Mouse (Mus musculus): Measurements from ENCODE around the gene Rab10. TPM values are rescaled to one million over a fixed set of nuclear protein-coding genes. Genes with fewer than 3 reads are reported as not detected.

Gene Rab10
- polyA plus RNA-seq, 1 experiment from 2014 or later, result 118 TPM

- WGBS, result 83% methylated on average over 6 of the region's 6 CpGs
- Histone ChIP-seq H3K9ac (ENCODE audit: low read length) (no peak overlapping the region), H3K36me3 (ENCODE audit: control insufficient read depth, insufficient read depth, low read length) (no peaks in the 10 kb centered on the region; the same call in 1 of the 2 replicates), H3K4me1 (ENCODE audit: control insufficient read depth, insufficient read depth, low read length) (no peaks in the 10 kb centered on the region), H3K9me3 (ENCODE audit: control insufficient read depth, low read length) (peaks cover 7% of the 10 kb centered on the region; the same call in 1 of the 2 replicates), H3K27ac (ENCODE audit: low read depth, low read length) (no peak overlapping the region), H3K4me2 (no peak overlapping the region), H3K27me3 (ENCODE audit: control insufficient read depth, insufficient read depth, low read length) (no peaks in the 10 kb centered on the region), H3K4me3 (ENCODE audit: low read depth, low read length) (no peak overlapping the region)
- ATAC-seq (ENCODE audit: low FRiP score), result no peak
- no peak for DNase-seq (ENCODE audit: low spot score, missing footprints)
These were observed 24.4 kb downstream of the Rab10 start for GRCm38 (mm10) chr12:3285377-3285776.

GRCm38 (mm10) chr12:3284463-3284862 is 25.3 kb downstream of the Rab10 start:
- no peak overlapping the region for H3K9ac ChIP-seq (ENCODE audit: low read length)
- ATAC-seq (ENCODE audit: low FRiP score), result no peak
- H3K4me3 ChIP-seq (ENCODE audit: low read depth, low read length), result no peak overlapping the region
- no peaks in the 10 kb centered on the region for H3K4me1 ChIP-seq (ENCODE audit: control insufficient read depth, insufficient read depth, low read length)
- no peaks in the 10 kb centered on the region; the same call in 1 of the 2 replicates for H3K36me3 ChIP-seq (ENCODE audit: control insufficient read depth, insufficient read depth, low read length)
- H3K27me3 ChIP-seq (ENCODE audit: control insufficient read depth, insufficient read depth, low read length), result no peaks in the 10 kb centered on the region
- 95% methylated on average over 2 of the region's 2 CpGs for WGBS
- no peak overlapping the region for H3K4me2 ChIP-seq
- DNase-seq (ENCODE audit: low spot score, missing footprints), result no peak
- H3K9me3 ChIP-seq (ENCODE audit: control insufficient read depth, low read length), result peaks cover 7% of the 10 kb centered on the region; the same call in 1 of the 2 replicates
- no peak overlapping the region for H3K27ac ChIP-seq (ENCODE audit: low read depth, low read length)

GRCm38 (mm10) chr12:3283829-3284440 is 25.8 kb downstream of the Rab10 start:
- Histone ChIP-seq H3K27me3 (ENCODE audit: control insufficient read depth, insufficient read depth, low read length) (no peaks in the 10 kb centered on the region), H3K9me3 (ENCODE audit: control insufficient read depth, low read length) (peaks cover 7% of the 10 kb centered on the region; the same call in 1 of the 2 replicates), H3K4me1 (ENCODE audit: control insufficient read depth, insufficient read depth, low read length) (no peaks in the 10 kb centered on the region), H3K36me3 (ENCODE audit: control insufficient read depth, insufficient read depth, low read length) (no peaks in the 10 kb centered on the region; the same call in 1 of the 2 replicates), H3K4me2 (no peak overlapping the region), H3K27ac (ENCODE audit: low read depth, low read length) (no peak overlapping the region), H3K9ac (ENCODE audit: low read length) (no peak overlapping the region), H3K4me3 (ENCODE audit: low read depth, low read length) (no peak overlapping the region)
- WGBS, result 92% methylated on average over 4 of the region's 4 CpGs
- DNase-seq (ENCODE audit: low spot score, missing footprints) (no peak), ATAC-seq (ENCODE audit: low FRiP score) (no peak)

GRCm38 (mm10) chr12:3282954-3283353 is 26.8 kb downstream of the Rab10 start:
- H3K27me3 ChIP-seq (ENCODE audit: control insufficient read depth, insufficient read depth, low read length), result no peaks in the 10 kb centered on the region
- no peak overlapping the region for H3K9ac ChIP-seq (ENCODE audit: low read length)
- H3K4me2 ChIP-seq, result no peak overlapping the region
- DNase-seq (ENCODE audit: low spot score, missing footprints), result no peak
- 78% methylated on average over 1 of the region's 1 CpGs for WGBS
- H3K9me3 ChIP-seq (ENCODE audit: control insufficient read depth, low read length), result peaks cover 6% of the 10 kb centered on the region; the same call in 1 of the 2 replicates
- H3K27ac ChIP-seq (ENCODE audit: low read depth, low read length), result no peak overlapping the region
- no peaks in the 10 kb centered on the region for H3K36me3 ChIP-seq (ENCODE audit: control insufficient read depth, insufficient read depth, low read length)
- no peaks in the 10 kb centered on the region for H3K4me1 ChIP-seq (ENCODE audit: control insufficient read depth, insufficient read depth, low read length)
- no peak overlapping the region for H3K4me3 ChIP-seq (ENCODE audit: low read depth, low read length)
- no peak for ATAC-seq (ENCODE audit: low FRiP score)

- Histone ChIP-seq H3K27ac (ENCODE audit: low read depth, low read length) (no peak overlapping the region), H3K9me3 (ENCODE audit: control insufficient read depth, low read length) (peaks cover 5% of the 10 kb centered on the region; the same call in 1 of the 2 replicates), H3K4me3 (ENCODE audit: low read depth, low read length) (no peak overlapping the region), H3K4me1 (ENCODE audit: control insufficient read depth, insufficient read depth, low read length) (no peaks in the 10 kb centered on the region), H3K27me3 (ENCODE audit: control insufficient read depth, insufficient read depth, low read length) (no peaks in the 10 kb centered on the region), H3K4me2 (no peak overlapping the region), H3K9ac (ENCODE audit: low read length) (no peak overlapping the region), H3K36me3 (ENCODE audit: control insufficient read depth, insufficient read depth, low read length) (no peaks in the 10 kb centered on the region)
- 93% methylated on average over 2 of the region's 2 CpGs for WGBS
- ATAC-seq (ENCODE audit: low FRiP score) (no peak), DNase-seq (ENCODE audit: low spot score, missing footprints) (no peak)
These were observed 27.2 kb downstream of the Rab10 start for GRCm38 (mm10) chr12:3282520-3282919.

GRCm38 (mm10) chr12:3278880-3279339 is 30.9 kb downstream of the Rab10 start:
- WGBS, result 89% methylated on average over 2 of the region's 2 CpGs
- no peak overlapping the region for H3K4me2 ChIP-seq
- no peak for ATAC-seq (ENCODE audit: low FRiP score)
- H3K27ac ChIP-seq (ENCODE audit: low read depth, low read length), result no peak overlapping the region
- no peaks in the 10 kb centered on the region for H3K4me1 ChIP-seq (ENCODE audit: control insufficient read depth, insufficient read depth, low read length)
- no peak for DNase-seq (ENCODE audit: low spot score, missing footprints)
- H3K36me3 ChIP-seq (ENCODE audit: control insufficient read depth, insufficient read depth, low read length), result no peaks in the 10 kb centered on the region
- no peak overlapping the region for H3K4me3 ChIP-seq (ENCODE audit: low read depth, low read length)
- no peaks in the 10 kb centered on the region for H3K27me3 ChIP-seq (ENCODE audit: control insufficient read depth, insufficient read depth, low read length)
- H3K9me3 ChIP-seq (ENCODE audit: control insufficient read depth, low read length), result peaks cover 2% of the 10 kb centered on the region; the same call in 1 of the 2 replicates
- no peak overlapping the region for H3K9ac ChIP-seq (ENCODE audit: low read length)

- DNase-seq (ENCODE audit: low spot score, missing footprints) (no peak), ATAC-seq (ENCODE audit: low FRiP score) (no peak)
- peaks cover 3% of the 10 kb centered on the region; the same call in 1 of the 2 replicates for H3K9me3 ChIP-seq (ENCODE audit: control insufficient read depth, low read length)
- H3K27me3 ChIP-seq (ENCODE audit: control insufficient read depth, insufficient read depth, low read length), result no peaks in the 10 kb centered on the region
- no peak overlapping the region for H3K4me3 ChIP-seq (ENCODE audit: low read depth, low read length)
- no peaks in the 10 kb centered on the region for H3K4me1 ChIP-seq (ENCODE audit: control insufficient read depth, insufficient read depth, low read length)
- no peak overlapping the region for H3K27ac ChIP-seq (ENCODE audit: low read depth, low read length)
- H3K4me2 ChIP-seq, result no peak overlapping the region
- no peaks in the 10 kb centered on the region; the same call in 1 of the 2 replicates for H3K36me3 ChIP-seq (ENCODE audit: control insufficient read depth, insufficient read depth, low read length)
- no peak overlapping the region for H3K9ac ChIP-seq (ENCODE audit: low read length)
These were observed 39.0 kb downstream of the Rab10 start for GRCm38 (mm10) chr12:3270818-3271217.

GRCm38 (mm10) chr12:3267397-3267796 is 42.4 kb downstream of the Rab10 start:
- no peak overlapping the region for H3K4me2 ChIP-seq
- H3K4me1 ChIP-seq (ENCODE audit: control insufficient read depth, insufficient read depth, low read length), result no peaks in the 10 kb centered on the region
- H3K9ac ChIP-seq (ENCODE audit: low read length), result no peak overlapping the region
- H3K4me3 ChIP-seq (ENCODE audit: low read depth, low read length), result no peak overlapping the region
- H3K36me3 ChIP-seq (ENCODE audit: control insufficient read depth, insufficient read depth, low read length), result no peaks in the 10 kb centered on the region
- DNase-seq (ENCODE audit: low spot score, missing footprints) (no peak), ATAC-seq (ENCODE audit: low FRiP score) (no peak)
- H3K27me3 ChIP-seq (ENCODE audit: control insufficient read depth, insufficient read depth, low read length), result no peaks in the 10 kb centered on the region
- H3K27ac ChIP-seq (ENCODE audit: low read depth, low read length), result no peak overlapping the region
- no peaks in the 10 kb centered on the region; the same call in 1 of the 2 replicates for H3K9me3 ChIP-seq (ENCODE audit: control insufficient read depth, low read length)
- 95% methylated on average over 2 of the region's 2 CpGs for WGBS

GRCm38 (mm10) chr12:3265188-3265587 is 44.6 kb downstream of the Rab10 start:
- ATAC-seq (ENCODE audit: low FRiP score) (no peak), DNase-seq (ENCODE audit: low spot score, missing footprints) (no peak)
- no peaks in the 10 kb centered on the region; the same call in 1 of the 2 replicates for H3K36me3 ChIP-seq (ENCODE audit: control insufficient read depth, insufficient read depth, low read length)
- H3K9me3 ChIP-seq (ENCODE audit: control insufficient read depth, low read length), result no peaks in the 10 kb centered on the region; the same call in 1 of the 2 replicates
- H3K4me2 ChIP-seq, result no peak overlapping the region
- no peak overlapping the region for H3K27ac ChIP-seq (ENCODE audit: low read depth, low read length)
- H3K4me1 ChIP-seq (ENCODE audit: control insufficient read depth, insufficient read depth, low read length), result no peaks in the 10 kb centered on the region
- no peak overlapping the region for H3K9ac ChIP-seq (ENCODE audit: low read length)
- no peaks in the 10 kb centered on the region for H3K27me3 ChIP-seq (ENCODE audit: control insufficient read depth, insufficient read depth, low read length)
- WGBS, result 95% methylated on average over 2 of the region's 2 CpGs
- no peak overlapping the region for H3K4me3 ChIP-seq (ENCODE audit: low read depth, low read length)
